Mouse (Mus musculus): ENCODE measurements around the gene A430078G23Rik.

DNA sequence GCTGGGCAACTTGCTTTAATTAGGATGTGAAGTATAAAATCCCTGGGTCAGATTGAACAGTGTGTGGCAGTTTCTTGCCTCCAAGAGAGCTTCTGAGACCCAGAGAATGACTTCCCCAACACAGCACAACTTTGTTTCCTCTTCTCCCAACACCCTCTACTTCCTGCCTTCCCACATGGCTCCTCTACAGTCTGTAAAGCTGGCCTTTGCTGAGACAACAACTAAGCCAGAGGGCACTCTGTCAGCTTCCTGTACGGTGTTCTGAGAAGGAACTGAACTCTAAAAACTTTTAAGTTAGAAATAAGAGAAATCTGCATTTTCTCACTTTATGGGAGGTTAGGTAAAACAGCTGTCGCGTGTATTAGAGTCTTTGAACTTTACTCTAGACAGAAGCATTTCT is 39.4 kb upstream of the A430078G23Rik start:
- TF ChIP-seq TAL1 (conservative IDR thresholded peaks at IDR 0.05; ENCODE audit: low read depth, low read length) (no peak), CTCF (IDR thresholded peaks at IDR 0.05; ENCODE audit: low read depth, low read length) (no peak)

All from G1E (cell line).